Comparison of ENCODE assay signal across 8 mouse cellular contexts in the genomic region with DNA sequence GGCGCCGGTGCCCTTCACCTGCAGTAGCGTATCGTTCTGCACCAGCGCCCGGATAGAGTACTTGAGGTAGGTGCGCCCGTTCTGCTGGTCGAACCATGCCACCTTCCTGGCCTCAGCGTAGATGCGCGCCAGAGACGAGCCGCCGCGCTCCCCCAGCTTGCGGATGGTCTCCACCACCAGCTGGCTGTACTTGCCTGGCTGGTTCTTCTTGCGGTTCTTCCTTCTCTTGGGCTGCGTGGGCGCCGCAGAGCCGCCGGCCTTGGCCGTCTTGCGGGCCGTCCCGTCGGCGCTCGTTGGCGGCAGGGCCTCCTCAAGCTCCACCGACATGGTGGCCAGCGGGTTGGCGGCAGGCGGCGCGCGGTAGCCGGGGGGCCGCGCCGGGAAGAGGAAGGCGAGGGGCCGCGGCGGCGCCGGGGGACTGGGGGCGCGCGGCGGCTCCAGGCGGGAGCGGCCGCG. TPM values are rescaled to one million over a fixed set of nuclear protein-coding genes. Genes with fewer than 3 reads are reported as not detected.
A peak's percentile ranks its signal among the peaks of the same experiment; 100 is the strongest.
DNase-seq lines count a peak whose midpoint lies in the region; ATAC-seq and TF ChIP-seq lines count a peak whose summit lies in the region.

No protein-coding gene starts in this region.

- H3K4me3 ChIP-seq in kidney, adult 2 months (ENCODE audit: insufficient read depth, low read depth, low read length), result peak overlapping the region; percentile 79
- peak overlapping the region; percentile 97 for H3K4me3 ChIP-seq in embryonic facial prominence, embryonic 11.5 days (ENCODE audit: low read depth, low read length)
- peak overlapping the region; percentile 93 for H3K4me3 ChIP-seq in hindbrain, embryonic 15.5 days
- H3K4me3 ChIP-seq in lung, postnatal 0 days (ENCODE audit: low read depth, low read length), result peak overlapping the region; percentile 76
- peak overlapping the region; percentile 93 for H3K4me3 ChIP-seq in stomach, embryonic 16.5 days (replicated peaks; ENCODE audit: low read length)

- no peaks in the 10 kb centered on the region for H3K4me1 ChIP-seq in kidney, adult 2 months (ENCODE audit: control insufficient read depth, insufficient read depth, low read length)
- H3K4me1 ChIP-seq in embryonic facial prominence, embryonic 11.5 days (ENCODE audit: control insufficient read depth, insufficient read depth, low read length), result peaks cover 2% of the 10 kb centered on the region; the same call in 1 of the 2 replicates
- H3K4me1 ChIP-seq in hindbrain, embryonic 15.5 days (replicated peaks), result peaks cover 23% of the 10 kb centered on the region
- peaks cover 3% of the 10 kb centered on the region; the same call in 1 of the 2 replicates for H3K4me1 ChIP-seq in lung, postnatal 0 days (ENCODE audit: insufficient read depth, low read depth, low read length)
- H3K4me1 ChIP-seq in stomach, embryonic 16.5 days (ENCODE audit: control insufficient read depth, insufficient read depth, low read length), result peaks cover 12% of the 10 kb centered on the region

- TF ChIP-seq POLR2A in kidney, adult 2 months (IDR thresholded peaks at IDR 0.05; ENCODE audit: low read depth, low read length), result no peak

- H3K36me3 ChIP-seq in kidney, adult 2 months (ENCODE audit: control insufficient read depth, insufficient read depth, low read length), result no peaks in the 10 kb centered on the region
- H3K36me3 ChIP-seq in embryonic facial prominence, embryonic 11.5 days (replicated peaks; ENCODE audit: control insufficient read depth, insufficient read depth, low read depth, low read length), result peaks cover 4% of the 10 kb centered on the region
- peaks cover 17% of the 10 kb centered on the region for H3K36me3 ChIP-seq in hindbrain, embryonic 15.5 days
- no peaks in the 10 kb centered on the region for H3K36me3 ChIP-seq in lung, postnatal 0 days (ENCODE audit: insufficient read depth, low read length)
- no peaks in the 10 kb centered on the region for H3K36me3 ChIP-seq in stomach, embryonic 16.5 days (ENCODE audit: control insufficient read depth, insufficient read depth, low read length)

- TF ChIP-seq CTCF in kidney, adult 2 months (conservative IDR thresholded peaks at IDR 0.05; ENCODE audit: insufficient read depth, insufficient read length, low read depth, low read length), result no peak
- no peak for TF ChIP-seq CTCF in lung, postnatal 0 days (IDR thresholded peaks at IDR 0.05)

- no peak overlapping the region for H3K27ac ChIP-seq in kidney, adult 2 months (ENCODE audit: insufficient read depth, low read depth, low read length)
- peak overlapping the region; percentile 93 for H3K27ac ChIP-seq in embryonic facial prominence, embryonic 11.5 days (replicated peaks; ENCODE audit: low read depth, low read length)
- peak overlapping the region; percentile 94 for H3K27ac ChIP-seq in hindbrain, embryonic 15.5 days (replicated peaks)
- 0 out of 2 replicates have a peak overlapping the region, but pooled peaks have one; percentile 9 for H3K27ac ChIP-seq in lung, postnatal 0 days (ENCODE audit: low read length)
- H3K27ac ChIP-seq in stomach, embryonic 16.5 days (ENCODE audit: low read length), result peak overlapping the region; percentile 84

- no peaks in the 10 kb centered on the region for H3K9me3 ChIP-seq in embryonic facial prominence, embryonic 11.5 days (replicated peaks; ENCODE audit: control insufficient read depth, low read length)
- H3K9me3 ChIP-seq in hindbrain, embryonic 15.5 days, result no peaks in the 10 kb centered on the region
- H3K9me3 ChIP-seq in lung, postnatal 0 days (ENCODE audit: low read length), result no peaks in the 10 kb centered on the region
- H3K9me3 ChIP-seq in stomach, embryonic 16.5 days (replicated peaks; ENCODE audit: control insufficient read depth, low read length), result no peaks in the 10 kb centered on the region

- no peak for TF ChIP-seq EP300 in lung, postnatal 0 days (IDR thresholded peaks at IDR 0.05)

- peak overlapping the region; percentile 76 for H3K4me2 ChIP-seq in embryonic facial prominence, embryonic 11.5 days (ENCODE audit: low read depth, low read length)
- peak overlapping the region; percentile 71 for H3K4me2 ChIP-seq in hindbrain, embryonic 15.5 days
- H3K4me2 ChIP-seq in lung, postnatal 0 days (replicated peaks; ENCODE audit: low read depth, low read length), result peak overlapping the region; percentile 94
- H3K4me2 ChIP-seq in stomach, embryonic 16.5 days (ENCODE audit: low read depth, low read length), result peak overlapping the region; percentile 72

- H3K9ac ChIP-seq in embryonic facial prominence, embryonic 11.5 days (replicated peaks; ENCODE audit: low read length), result peak overlapping the region; percentile 97
- H3K9ac ChIP-seq in hindbrain, embryonic 15.5 days, result peak overlapping the region; percentile 73
- H3K9ac ChIP-seq in lung, postnatal 0 days (replicated peaks; ENCODE audit: low read depth), result peak overlapping the region; percentile 50
- peak overlapping the region; percentile 95 for H3K9ac ChIP-seq in stomach, embryonic 16.5 days (ENCODE audit: low read length)

- 1% methylated on average over 47 of the region's 56 CpGs for WGBS in kidney, adult 2 months
- WGBS in embryonic facial prominence, embryonic 11.5 days, result under 1% methylated on average over 32 of the region's 56 CpGs
- 0% methylated on average over 55 of the region's 56 CpGs for WGBS in hindbrain, embryonic 15.5 days
- under 1% methylated on average over 39 of the region's 56 CpGs for WGBS in lung, postnatal 0 days
- under 1% methylated on average over 38 of the region's 56 CpGs for WGBS in stomach, embryonic 16.5 days

- H3K27me3 ChIP-seq in kidney, adult 2 months (replicated peaks; ENCODE audit: control insufficient read depth, insufficient read depth, low read length), result no peaks in the 10 kb centered on the region
- no peaks in the 10 kb centered on the region for H3K27me3 ChIP-seq in embryonic facial prominence, embryonic 11.5 days (ENCODE audit: control insufficient read depth, insufficient read depth, low read length)
- no peaks in the 10 kb centered on the region for H3K27me3 ChIP-seq in hindbrain, embryonic 15.5 days
- H3K27me3 ChIP-seq in lung, postnatal 0 days (replicated peaks; ENCODE audit: insufficient read depth, low read length), result no peaks in the 10 kb centered on the region
- H3K27me3 ChIP-seq in stomach, embryonic 16.5 days (ENCODE audit: control insufficient read depth, insufficient read depth, low read length), result no peaks in the 10 kb centered on the region

- no peak for ATAC-seq in embryonic facial prominence, embryonic 11.5 days (replicated peaks; ENCODE audit: insufficient number of reproducible peaks, low FRiP score, low TSS enrichment, low read depth)
- peak; percentile 46 for ATAC-seq in hindbrain, embryonic 15.5 days (ENCODE audit: low FRiP score, low read depth)
- peak; percentile 43 for ATAC-seq in lung, postnatal 0 days
- ATAC-seq in stomach, embryonic 16.5 days (ENCODE audit: insufficient read depth, low FRiP score), result peak; percentile 23; the same call in 1 of the 2 replicates

- DNase-seq in kidney, adult 2 months, result peak; percentile 30
- no peak for DNase-seq in kidney, adult 9 months
- DNase-seq in NIH3T3 (ENCODE audit: low read depth) (peak; percentile 47), adipocyte (ENCODE audit: low spot score) (no peak)
- peak; percentile 54 for DNase-seq in embryonic facial prominence, embryonic 11.5 days (ENCODE audit: low spot score)
- DNase-seq in lung, postnatal 0 days (ENCODE audit: low spot score), result peak; percentile 24

RNA-seq across cellular contexts. Expression of a gene that starts 0.4 kb away (rescaled TPM):
- 2.3 and 3.2 TPM in 2 replicates for polyA plus RNA-seq in kidney, adult 2 months (2012; rRNA removed)
- 62.8 and 92.5 TPM in 2 replicates for polyA plus RNA-seq in embryonic facial prominence, embryonic 11.5 days (2014; fragmentation: Nextera tagmentation; extraction: Ambion mirVana)
- polyA plus RNA-seq in hindbrain, embryonic 15.5 days (2015; fragmentation: Nextera tagmentation; extraction: Ambion mirVana), result 46.7 and 51.6 TPM in 2 replicates
- 9.1 and 11.5 TPM in 2 replicates for polyA plus RNA-seq in lung, postnatal 0 days (2015; fragmentation: Nextera tagmentation; extraction: Ambion mirVana)
- 4.0 and 7.1 TPM in 2 replicates for polyA plus RNA-seq in stomach, embryonic 16.5 days (2015; fragmentation: Nextera tagmentation; extraction: Ambion mirVana)

Comparison
In these comparisons a context has a peak if more than half of its experiments do, and no peak if none do; other contexts are left out.
1. DNase-seq: peak in kidney, adult 2 months (single experiment), NIH3T3 (single experiment), embryonic facial prominence, embryonic 11.5 days (single experiment) and lung, postnatal 0 days (single experiment); none in kidney, adult 9 months (single experiment) and adipocyte (single experiment).
2. Peak in every context shown above with its lines, with median percentiles within 50 percentile points of each other: H3K4me3 ChIP-seq, H3K4me2 ChIP-seq and H3K9ac ChIP-seq.